Comparison of ENCODE assay signal across 7 mouse cellular contexts in the genomic region with DNA sequence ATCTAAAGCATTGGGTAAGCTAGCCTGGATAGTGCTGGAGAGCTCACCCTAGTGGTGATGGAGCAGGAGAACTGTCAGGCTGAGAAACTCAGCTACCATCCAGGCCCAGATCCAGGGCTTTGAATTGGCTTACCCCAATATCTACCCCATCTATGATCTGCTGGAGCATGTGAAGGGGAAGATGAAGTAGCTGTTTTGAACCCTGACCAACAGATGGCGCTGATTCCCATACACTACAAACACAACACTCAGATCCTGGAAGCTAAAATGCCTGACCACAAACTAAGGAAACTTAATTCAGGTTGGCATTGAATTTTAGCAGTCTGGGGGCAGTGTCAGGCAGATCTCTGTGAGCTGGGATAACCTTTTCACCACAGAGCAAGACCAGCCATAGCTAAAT. TPM values are rescaled to one million over a fixed set of nuclear protein-coding genes. Genes with fewer than 3 reads are reported as not detected.
DNase-seq lines count a peak whose midpoint lies in the region; ATAC-seq and TF ChIP-seq lines count a peak whose summit lies in the region.

No protein-coding gene starts in this region.

- no peak for TF ChIP-seq EP300 in liver, embryonic 14.5 days (IDR thresholded peaks at IDR 0.05; ENCODE audit: low read depth)

- in situ Hi-C loops in ES-E14 (cut with MboI; ENCODE audit: low sequenced_read_pairs in 2 of 2, unreplicated experiment in 2 of 2), result no loop called here

- ATAC-seq in liver, embryonic 14.5 days (ENCODE audit: insufficient read depth), result no peak

- H3K27me3 ChIP-seq in heart, embryonic 10.5 days (ENCODE audit: insufficient read depth, poor library complexity, severe bottlenecking), result no peaks in the 10 kb centered on the region
- no peaks in the 10 kb centered on the region for H3K27me3 ChIP-seq in liver, embryonic 14.5 days (ENCODE audit: control insufficient read depth, insufficient read depth, low read length)

- H3K4me1 ChIP-seq in heart, embryonic 10.5 days, result no peaks in the 10 kb centered on the region
- H3K4me1 ChIP-seq in ES-E14 (ENCODE audit: control insufficient read depth in 2 of 2, insufficient read depth in 2 of 2, low read length in 2 of 2, poor library complexity in 1 of 2), result no peaks in the 10 kb centered on the region
- no peaks in the 10 kb centered on the region for H3K4me1 ChIP-seq in liver, embryonic 14.5 days (replicated peaks; ENCODE audit: control insufficient read depth in 2 of 2, insufficient read depth in 2 of 2, low read length in 1 of 2)

- no peak overlapping the region for H3K9ac ChIP-seq in ES-E14 (ENCODE audit: insufficient read depth, low read depth, low read length, poor library complexity, severe bottlenecking)
- H3K9ac ChIP-seq in liver, embryonic 14.5 days (replicated peaks), result no peak overlapping the region

- H3K4me2 ChIP-seq in liver, embryonic 14.5 days (ENCODE audit: low read depth), result no peak overlapping the region

- H3K9me3 ChIP-seq in heart, embryonic 10.5 days, result no peaks in the 10 kb centered on the region
- H3K9me3 ChIP-seq in ES-E14 (ENCODE audit: control insufficient read depth, insufficient read depth, low read depth, low read length), result no peaks in the 10 kb centered on the region
- no peaks in the 10 kb centered on the region for H3K9me3 ChIP-seq in liver, embryonic 14.5 days (ENCODE audit: control insufficient read depth, low read length)

- H3K36me3 ChIP-seq in heart, embryonic 10.5 days, result peaks cover 7% of the 10 kb centered on the region; the same call in 1 of the 2 replicates
- H3K36me3 ChIP-seq in ES-E14 (ENCODE audit: control insufficient read depth, insufficient read depth, low read length, poor library complexity, severe bottlenecking), result no peaks in the 10 kb centered on the region
- H3K36me3 ChIP-seq in liver, embryonic 14.5 days (replicated peaks; ENCODE audit: control insufficient read depth, insufficient read depth, low read depth), result no peaks in the 10 kb centered on the region

- H3K4me3 ChIP-seq in heart, embryonic 10.5 days, result no peak overlapping the region
- no peak overlapping the region for H3K4me3 ChIP-seq in ES-E14 (ENCODE audit: insufficient read depth in 1 of 2, low read depth in 1 of 2, low read length in 2 of 2, poor library complexity in 1 of 2, severe bottlenecking in 1 of 2)
- H3K4me3 ChIP-seq in liver, embryonic 14.5 days (ENCODE audit: insufficient read depth in 1 of 2, low read depth in 2 of 2, low read length in 2 of 2), result no peak overlapping the region

- WGBS in heart, embryonic 10.5 days, result 18% methylated on average over 1 of the region's 1 CpGs
- WGBS in liver, embryonic 14.5 days (ENCODE audit: insufficient replicate concordance), result 9% methylated on average over 1 of the region's 1 CpGs

- H3K27ac ChIP-seq in heart, embryonic 10.5 days, result no peak overlapping the region
- no peak overlapping the region for H3K27ac ChIP-seq in ES-E14 (ENCODE audit: insufficient read depth, low read depth, low read length, poor library complexity, severe bottlenecking)
- no peak overlapping the region for H3K27ac ChIP-seq in liver, embryonic 14.5 days

- intact Hi-C loops in heart, postnatal 14 days (cut with DNase I), result no loop called here

- peak; percentile 47 to 50 for DNase-seq in heart, postnatal 14 days
- DNase-seq in heart, embryonic 10.5 days (ENCODE audit: low spot score), result no peak
- DNase-seq in B cell, adult 2 months, result peak; percentile 46 to 52
- peak; percentile 70 for DNase-seq in ES-E14 (ENCODE audit: low read depth, low spot score)
- peak; percentile 32 for DNase-seq in embryo, embryonic 10.5 days (ENCODE audit: low spot score)
- DNase-seq in liver, embryonic 14.5 days (ENCODE audit: low read depth in 3 of 3, low spot score in 3 of 3), result peak in 2 of 3 experiments; percentile 29 to 30
- DNase-seq in thymus, postnatal 14 days, result peak; percentile 58

- peak; percentile 68 for TF ChIP-seq CTCF in liver, embryonic 14.5 days (IDR thresholded peaks at IDR 0.05; ENCODE audit: low read depth)

TF ChIP-seq in ES-E14, 5 proteins besides CTCF, POLR2A, EP300 and RAD21:
- TF ChIP-seq CHD2 (IDR thresholded peaks at IDR 0.05; ENCODE audit: low read depth, low read length) (no peak), HCFC1 (IDR thresholded peaks at IDR 0.05; ENCODE audit: borderline replicate concordance, insufficient read depth, low read length) (no peak), MAFK (IDR thresholded peaks at IDR 0.05; ENCODE audit: insufficient read depth, low read depth, low read length) (no peak), ZC3H11A (IDR thresholded peaks at IDR 0.05; ENCODE audit: borderline replicate concordance, low read depth, low read length) (peak; percentile 8; the same call in 1 of the 2 replicates), ZNF384 (IDR thresholded peaks at IDR 0.05; ENCODE audit: low read depth, low read length) (no peak)

RNA-seq across cellular contexts. Expression of a gene that starts 8.9 kb away (rescaled TPM):
- total RNA-seq in heart, postnatal 14 days (2021), result 10 to 100 TPM; 16.5 to 16.9 TPM
- 6.3 and 7.0 TPM in 2 replicates for polyA plus RNA-seq in heart, embryonic 10.5 days (2016; fragmentation: Nextera tagmentation; extraction: Ambion mirVana)
- total RNA-seq in ES-E14 (2012; rRNA removed), result 6.6 and 7.2 TPM in 2 replicates
- 0.79 and 0.84 TPM in 2 replicates for polyA plus RNA-seq in liver, embryonic 14.5 days (2012; rRNA removed)
- 1.3 and 1.8 TPM in 2 replicates for polyA plus RNA-seq in liver, embryonic 14.5 days (2014; fragmentation: Nextera tagmentation; extraction: Ambion mirVana)
